Mouse (Mus musculus) megakaryocyte, adult 5-6 weeks (primary cell): ENCODE data around the gene Gm19410. TPM values are rescaled to one million over a fixed set of nuclear protein-coding genes. Genes with fewer than 3 reads are reported as not detected.

Experiments
- ATAC-seq: 2 replicates; pipeline ENCODE4 v1.8.0; 2016; ENCODE audit warnings: mild to moderate bottlenecking, inconsistent platforms; ENCODE audit not compliant: poor library complexity, severe bottlenecking
- total RNA-seq, 2 experiments: library from RNA; stranded (forward) in 1 of 2; stranded (reverse) in 1 of 2; fragments of 153-499, 151-499 nt in 1 of 2; fragments of 221-1000, 200-1000 nt in 1 of 2; gene quantifications; 2 replicates each; pipeline versions ENCODE4 v1.2.3 to v1.2.4; 2015 to 2017

Gm19410 gene
- total RNA-seq (2015), result not detected in 2 replicates
- not detected in 2 replicates for total RNA-seq (2017)

GRCm38 (mm10) chr8:35765499-35766193 lies at the start of gene Gm19410:
Gm19410 (plus strand) TSS chr8:35765790.
- ATAC-seq, result no peak

DNA sequence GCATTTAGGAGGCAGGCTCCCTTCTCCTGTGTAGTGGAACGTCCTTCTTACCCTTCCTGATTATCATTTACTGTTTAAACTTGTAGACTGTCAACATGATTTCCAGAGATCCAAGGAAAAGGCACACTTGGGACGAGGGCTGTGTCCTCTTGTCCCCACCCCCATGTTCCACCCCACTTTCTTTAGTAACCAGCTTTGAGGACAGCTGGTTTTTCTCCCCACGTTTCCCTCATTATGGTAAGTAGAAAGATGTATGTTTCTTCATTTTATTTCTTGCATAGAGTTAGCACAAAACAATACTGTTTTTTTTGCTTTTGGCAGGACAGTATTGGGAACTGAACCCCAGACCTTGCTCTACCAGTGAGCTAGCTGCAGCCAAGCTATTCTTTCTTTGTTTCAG lies 34.8 kb upstream of the Gm19410 start:
- no peak for ATAC-seq

GRCm38 (mm10) chr8:35735438-35735837 lies 30.2 kb upstream of the Gm19410 start:
- no peak for ATAC-seq

DNA sequence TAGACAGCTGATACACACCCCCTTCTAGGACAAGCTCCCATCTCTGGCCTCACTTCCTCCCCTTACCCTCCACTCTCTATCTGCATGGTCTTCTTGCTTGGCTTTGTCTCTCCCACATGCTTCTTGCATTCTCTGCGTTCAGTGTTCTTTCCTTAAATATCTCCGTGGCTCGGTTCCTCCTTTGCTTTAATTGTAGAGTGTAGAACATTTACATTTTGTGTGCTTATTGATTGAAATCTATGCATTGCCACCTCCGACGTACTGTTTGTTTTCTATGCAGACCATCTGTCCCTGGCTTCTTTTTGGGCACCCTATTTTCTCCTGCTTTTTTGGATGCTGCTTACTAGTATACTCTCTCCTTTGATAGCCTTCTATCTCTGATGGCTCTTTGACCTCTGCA lies 9.4 kb upstream of the Gm19410 start:
- no peak for ATAC-seq

DNA sequence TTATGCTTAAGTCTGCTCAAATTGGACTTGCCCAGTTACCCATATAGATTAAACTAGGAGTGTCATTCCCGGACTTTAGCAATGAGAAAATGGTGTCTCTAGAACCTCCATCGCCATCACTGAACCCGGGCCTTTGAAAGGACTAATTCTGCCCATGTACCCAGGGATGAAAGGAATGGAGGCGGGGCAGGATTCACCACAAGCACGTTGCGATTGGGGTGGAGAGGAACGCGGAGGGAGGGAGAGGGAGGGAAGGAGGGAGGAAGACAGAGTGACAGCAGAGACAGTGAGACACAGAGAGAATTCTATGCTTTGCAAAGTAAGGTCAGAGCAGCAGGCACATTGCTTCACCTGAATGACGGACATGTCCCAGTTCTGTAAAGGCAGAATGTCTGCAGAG lies 570 bp upstream of the Gm19410 start:
- ATAC-seq, result no peak

- no peak for ATAC-seq
These were observed 7.9 kb downstream of the Gm19410 start for GRCm38 (mm10) chr8:35773508-35773907.
